Mouse (Mus musculus): ENCODE data around the gene Coq9. TPM values are rescaled to one million over a fixed set of nuclear protein-coding genes. Genes with fewer than 3 reads are reported as not detected.

Gene Coq9
- 10 to 100 TPM; 84.5 to 89.1 TPM for total RNA-seq (2021)
- long read RNA-seq, experiment 1, transcript Coq9-201 (9 exons, 1,789 nt) = major isoform, 57 of 80 reads
- long read RNA-seq, experiment 1, partial matches to known transcripts = 3 of 80 reads
- long read RNA-seq, experiment 1, other reads (novel, unspliced or antisense) = 16 of 80 reads
- long read RNA-seq, experiment 2, transcript Coq9-201 (9 exons, 1,789 nt) = major isoform, 44 of 62 reads
- long read RNA-seq, experiment 2, partial matches to known transcripts = 2 of 62 reads
- long read RNA-seq, experiment 2, other reads (novel, unspliced or antisense) = 15 of 62 reads

DNA sequence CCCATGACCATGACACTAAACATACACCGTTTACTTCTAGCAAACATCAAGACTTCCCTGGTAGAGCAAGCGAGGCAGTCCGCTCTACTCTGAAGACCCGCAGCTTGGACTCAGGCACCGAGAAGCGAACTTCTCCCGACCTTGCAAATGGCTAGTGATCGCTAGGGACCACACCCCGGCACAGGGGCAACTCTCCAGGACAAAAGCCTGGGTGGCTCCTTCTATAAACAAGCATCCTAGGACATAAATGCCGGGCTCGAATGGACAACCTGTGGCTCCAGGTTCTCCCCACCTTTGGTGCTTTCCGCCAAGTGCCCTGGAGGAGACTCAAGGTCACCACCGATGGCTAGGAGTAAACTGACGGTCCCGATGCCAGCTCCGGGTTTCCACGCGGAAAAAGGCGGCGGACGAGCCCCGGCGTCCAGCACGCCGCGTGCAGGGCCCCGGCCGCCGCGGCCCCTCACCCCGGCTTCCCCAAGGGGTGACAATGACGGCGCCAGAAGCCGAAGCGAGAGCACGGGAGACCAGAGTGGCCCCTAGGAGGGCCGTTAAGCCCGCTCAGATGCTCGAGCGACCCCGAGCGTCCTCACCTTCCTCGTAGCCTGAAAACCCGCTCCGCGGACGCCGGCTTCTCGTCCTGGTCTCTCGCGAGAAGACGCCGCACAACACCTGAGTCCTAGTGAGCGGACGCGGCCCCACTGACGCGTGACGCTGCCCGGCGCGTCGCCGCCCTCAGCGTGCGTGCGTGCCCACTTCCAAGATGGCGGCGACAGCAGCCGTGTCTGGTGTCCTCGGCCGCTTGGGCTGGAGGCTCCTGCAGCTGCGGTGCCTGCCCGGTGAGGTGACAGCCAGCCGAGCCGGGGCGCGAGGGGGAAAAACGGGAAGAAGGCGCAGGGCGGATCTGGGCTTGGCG is at the start of gene Coq9, which contains the start of gene Ciapin1:
Gene Coq9, plus strand, starts transcription at position 660 of the 913 bp plus-strand sequence.
Gene Ciapin1, minus strand, starts transcription at position 697 of the 913 bp plus-strand sequence.
- Histone ChIP-seq H3K4me3 (peak within 1 kb of the TSS; percentile 81), H3K27ac (peak within 1 kb of the TSS; percentile 92)
- peak; percentile 94 to 95 for DNase-seq (ENCODE audit: extremely low spot score in 1 of 2, low spot score in 2 of 2)
- no peak; the same call in 1 of the 2 replicates for TF ChIP-seq CTCF (IDR thresholded peaks at IDR 0.05)
- intact Hi-C loops (cut with DNase I) = no loop called here

- H3K27ac ChIP-seq = no peak overlapping the region
- intact Hi-C loops (cut with DNase I) = no loop called here
- no peak overlapping the region for H3K4me3 ChIP-seq
- no peak for DNase-seq (ENCODE audit: extremely low spot score in 1 of 2, low spot score in 2 of 2)
- TF ChIP-seq CTCF (IDR thresholded peaks at IDR 0.05) = no peak
Measured at GRCm38 (mm10) chr8:94789256-94789955, 48.7 kb upstream of the Coq9 start.

DNA sequence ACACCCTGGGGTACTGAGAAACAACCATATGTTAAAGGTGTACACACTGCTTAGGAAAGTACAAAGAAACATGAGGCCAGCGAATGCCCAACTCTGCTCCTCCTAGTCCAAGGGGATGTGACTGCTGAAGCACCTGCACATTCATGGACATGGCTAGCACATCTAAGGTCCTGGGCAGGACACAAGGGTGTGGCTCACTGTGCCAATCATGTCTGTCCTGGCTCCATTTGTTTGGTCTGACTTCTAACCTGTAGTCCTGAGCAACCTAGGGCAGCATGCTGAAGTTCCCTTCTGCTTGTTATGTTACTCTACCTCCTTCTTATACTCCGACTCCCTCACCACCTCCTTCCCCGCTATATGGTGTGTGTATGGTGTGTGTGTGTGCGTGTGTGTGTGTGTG is 43.8 kb upstream of the Coq9 start:
- intact Hi-C loops (cut with DNase I) = no loop called here
- H3K27ac ChIP-seq = no peak overlapping the region
- H3K4me3 ChIP-seq = no peak overlapping the region
- DNase-seq (ENCODE audit: extremely low spot score in 1 of 2, low spot score in 2 of 2) = no peak
- TF ChIP-seq CTCF (IDR thresholded peaks at IDR 0.05) = no peak

GRCm38 (mm10) chr8:94794782-94795181 is 43.3 kb upstream of the Coq9 start:
- DNase-seq (ENCODE audit: extremely low spot score in 1 of 2, low spot score in 2 of 2) = no peak
- peak; percentile 11 for TF ChIP-seq CTCF (IDR thresholded peaks at IDR 0.05)
- intact Hi-C loops (cut with DNase I) = no loop called here

DNA sequence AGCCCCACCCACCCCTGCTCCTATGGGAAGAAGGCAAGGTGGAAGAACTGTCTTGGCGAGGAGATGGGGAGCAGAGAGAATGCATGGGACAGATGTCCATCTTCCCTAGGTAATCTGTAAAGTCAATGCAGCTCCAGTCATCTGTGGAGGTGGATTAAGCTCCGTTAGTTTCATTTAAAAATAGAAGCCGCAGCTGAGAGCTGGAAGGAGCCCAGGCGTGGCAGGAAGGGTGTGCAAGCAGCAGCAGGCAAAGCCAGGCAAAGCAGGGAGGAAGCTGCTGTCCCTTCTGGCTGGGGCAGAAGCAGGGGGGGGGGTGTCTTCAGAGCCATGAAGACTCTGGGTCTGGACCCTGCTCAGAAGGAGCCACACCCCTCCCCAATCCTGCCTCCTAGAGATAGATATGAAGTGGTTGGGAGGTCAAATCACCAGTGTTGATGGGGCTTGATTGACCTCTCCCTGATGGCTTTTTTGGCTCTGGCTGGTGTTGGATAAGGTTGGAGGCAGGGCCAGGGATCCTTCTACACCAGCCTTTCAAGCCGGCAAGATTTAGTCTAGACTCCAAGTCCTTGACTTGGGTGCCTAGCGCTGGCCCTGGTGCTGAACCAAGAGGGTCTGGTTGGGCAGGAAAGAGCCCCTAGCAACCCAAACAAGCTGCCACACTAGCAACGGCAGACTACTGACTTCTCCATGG is 37.7 kb upstream of the Coq9 start:
- H3K4me3 ChIP-seq = no peak overlapping the region
- intact Hi-C loops (cut with DNase I) = no loop called here
- TF ChIP-seq CTCF (IDR thresholded peaks at IDR 0.05) = no peak
- peak overlapping the region; percentile 87 for H3K27ac ChIP-seq
- DNase-seq (ENCODE audit: extremely low spot score in 1 of 2, low spot score in 2 of 2) = peak; percentile 47 to 67

More at GRCm38 (mm10) chr8:94794782-94795181, 43.3 kb upstream of the Coq9 start:
- no peak overlapping the region for H3K27ac ChIP-seq
- no peak overlapping the region for H3K4me3 ChIP-seq

DNA sequence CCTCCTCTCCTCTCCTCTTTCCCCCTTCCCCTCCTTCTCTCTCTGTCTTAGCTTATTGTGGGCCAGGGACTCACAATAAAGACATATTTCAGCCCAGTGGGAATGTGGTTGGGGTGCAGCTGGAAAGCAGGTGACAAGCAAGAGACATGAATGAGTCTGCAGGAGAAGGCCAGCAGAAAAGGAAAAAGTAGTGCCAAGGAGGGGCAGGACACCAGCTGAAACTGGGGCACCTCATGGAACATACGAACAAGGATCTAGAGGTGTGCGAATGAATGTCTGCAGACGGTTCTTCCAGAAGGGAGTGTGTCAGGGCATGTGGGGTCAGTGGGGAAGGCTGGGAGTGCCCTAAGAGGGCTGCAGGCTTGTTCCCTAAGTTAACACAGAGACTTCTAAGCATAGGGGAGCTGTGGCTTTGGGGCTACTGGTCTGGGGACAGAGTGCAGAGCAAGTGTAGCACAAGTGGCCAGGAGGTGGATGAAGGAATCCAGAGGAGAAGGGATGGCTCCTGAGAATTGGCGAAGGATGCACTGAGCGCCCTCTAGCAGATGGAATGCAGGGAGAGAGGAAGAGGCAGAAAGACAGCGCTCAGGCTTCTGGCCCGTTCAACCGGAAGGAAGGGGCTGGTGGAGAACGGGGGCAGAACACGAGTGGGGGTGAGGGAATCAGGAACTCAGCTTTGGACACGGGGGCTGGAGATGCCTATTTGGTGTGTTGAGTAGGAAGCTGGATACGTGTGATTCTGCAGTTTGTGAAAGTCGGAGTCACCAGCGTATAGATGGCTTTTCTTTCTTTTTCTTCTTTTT is 36.6 kb upstream of the Coq9 start:
- peak; percentile 59 to 71 for DNase-seq (ENCODE audit: extremely low spot score in 1 of 2, low spot score in 2 of 2)
- intact Hi-C loops (cut with DNase I) = no loop called here
- TF ChIP-seq CTCF (IDR thresholded peaks at IDR 0.05) = peak; percentile 42
- Histone ChIP-seq H3K4me3 (no peak overlapping the region), H3K27ac (peak overlapping the region; percentile 81)

- intact Hi-C loops (cut with DNase I) = no loop called here
- TF ChIP-seq CTCF (IDR thresholded peaks at IDR 0.05) = no peak
- DNase-seq (ENCODE audit: extremely low spot score in 1 of 2, low spot score in 2 of 2) = no peak
- Histone ChIP-seq H3K4me3 (no peak overlapping the region), H3K27ac (peak overlapping the region; percentile 81)
Measured at GRCm38 (mm10) chr8:94802375-94802774, 35.7 kb upstream of the Coq9 start.

GRCm38 (mm10) chr8:94803551-94803950 is 34.6 kb upstream of the Coq9 start:
- Histone ChIP-seq H3K27ac (peak overlapping the region; percentile 68; the same call in 1 of the 2 replicates), H3K4me3 (no peak overlapping the region)
- DNase-seq (ENCODE audit: extremely low spot score in 1 of 2, low spot score in 2 of 2) = peak; percentile 37 to 64
- no peak for TF ChIP-seq CTCF (IDR thresholded peaks at IDR 0.05)
- intact Hi-C loops (cut with DNase I) = no loop called here

- no peak for TF ChIP-seq CTCF (IDR thresholded peaks at IDR 0.05)
- no peak for DNase-seq (ENCODE audit: extremely low spot score in 1 of 2, low spot score in 2 of 2)
- intact Hi-C loops (cut with DNase I) = no loop called here
- Histone ChIP-seq H3K4me3 (no peak overlapping the region), H3K27ac (no peak overlapping the region)
Measured at GRCm38 (mm10) chr8:94804546-94805340, 33.4 kb upstream of the Coq9 start.

DNA sequence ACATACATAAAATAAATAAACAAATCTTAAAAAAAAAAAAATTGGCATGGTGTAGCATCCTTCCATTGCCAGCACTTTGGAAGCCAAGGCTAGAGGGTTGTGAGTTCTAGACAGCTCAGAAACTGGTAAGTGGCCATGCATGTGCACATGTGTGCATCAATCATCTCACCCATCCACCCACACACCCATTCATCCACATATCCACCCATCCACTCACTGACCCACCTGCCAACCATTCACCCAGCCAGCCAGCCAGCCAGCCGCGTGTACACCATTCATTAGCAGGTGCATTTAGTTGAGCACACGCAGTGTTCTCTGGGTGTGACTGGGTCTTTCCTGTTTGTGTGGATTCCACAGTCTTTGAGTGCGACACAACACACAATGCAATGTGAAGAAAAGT is 32.3 kb upstream of the Coq9 start:
- no peak overlapping the region for H3K4me3 ChIP-seq
- intact Hi-C loops (cut with DNase I) = no loop called here
- TF ChIP-seq CTCF (IDR thresholded peaks at IDR 0.05) = no peak
- no peak for DNase-seq (ENCODE audit: extremely low spot score in 1 of 2, low spot score in 2 of 2)
- no peak overlapping the region for H3K27ac ChIP-seq

Measured in left cerebral cortex, adult 2 months (tissue).